Mouse (Mus musculus) forebrain, embryonic 14.5 days (tissue): ENCODE measurements at regions not wholly inside any gene's neighbourhood (a gene's known extent, or its start where the extent isn't known, plus 50 kb on each side); places are given as distances from the start of the nearest gene placed in this dataset.
A peak's percentile ranks its signal among the peaks of the same experiment; 100 is the strongest.

Experiments used
- ATAC-seq: fragments of 200-750 bp; cut with Nextera tagmentation; 2 replicates; pipeline ENCODE4 v1.8.0; 2017; ENCODE audit warnings: mild to moderate bottlenecking, moderate library complexity
- DNase-seq: peaks from one replicate; pipeline ENCODE4 v3.0.0-alpha.2; 2015; ENCODE audit warnings: low spot score
- H3K27ac ChIP-seq: fragments of 300-500 bp; sonication (generic); 2 replicates; pipeline ENCODE4 v1.5.1; 2014; ENCODE audit warnings: low read depth, mild to moderate bottlenecking, control low read depth, low read length, moderate library complexity
- H3K27me3 ChIP-seq: fragments of 300-500 bp; sonication (generic); replicated peaks from 2 replicates; pipeline ENCODE4 v1.6.1; 2014; ENCODE audit warnings: low read length, control low read depth, mixed read lengths; ENCODE audit not compliant: control insufficient read depth, insufficient read depth
- H3K36me3 ChIP-seq: fragments of 300-500 bp; sonication (generic); 2 replicates; pipeline ENCODE4 v1.6.1; 2014; ENCODE audit warnings: low read length, control low read depth; ENCODE audit not compliant: control insufficient read depth, insufficient read depth
- H3K4me1 ChIP-seq: fragments of 300-500 bp; sonication (generic); 2 replicates; pipeline ENCODE4 v1.6.1; 2014; ENCODE audit warnings: antibody characterized with exemption, low read length, control low read depth; ENCODE audit not compliant: control insufficient read depth, insufficient read depth
- H3K4me2 ChIP-seq: fragments of 300-500 bp; sonication (generic); 2 replicates; pipeline ENCODE4 v1.6.1; 2014; ENCODE audit warnings: mild to moderate bottlenecking, control low read depth, low read length
- H3K4me3 ChIP-seq: fragments of 300-500 bp; sonication (generic); 2 replicates; pipeline ENCODE4 v1.5.1; 2014; ENCODE audit warnings: low read depth, low read length, control low read depth
- H3K9ac ChIP-seq: fragments of 300-500 bp; sonication (generic); 2 replicates; pipeline ENCODE4 v1.6.1; 2014; ENCODE audit warnings: mild to moderate bottlenecking, low read length, control low read depth, moderate library complexity
- H3K9me3 ChIP-seq: fragments of 300-500 bp; sonication (generic); replicated peaks from 2 replicates; pipeline ENCODE4 v1.6.1; 2016; ENCODE audit warnings: low read length, control low read depth, mixed read lengths; ENCODE audit not compliant: control insufficient read depth
- WGBS: fragments of 180-500 bp; shearing (Covaris S2); extraction: QIAGEN DNeasy Blood & Tissue Kit; methylation state at CpG from one replicate; pipeline ENCODE4 v1.1.7; 2014; 5-methylcytosine and 5-hydroxymethylcytosine counted together

GRCm38 (mm10) chr1:57218616-57219015, 158.8 kb upstream of the 1700066M21Rik start:
- no peak overlapping the region for H3K4me2 ChIP-seq
- H3K9me3 ChIP-seq, result no peaks in the 10 kb centered on the region
- no peak overlapping the region for H3K4me3 ChIP-seq
- 2% methylated on average over 3 of the region's 3 CpGs for WGBS
- DNase-seq (no peak), ATAC-seq (peak; percentile 68)
- peak overlapping the region; percentile 61 for H3K27ac ChIP-seq
- H3K4me1 ChIP-seq, result peaks cover 22% of the 10 kb centered on the region
- no peak overlapping the region for H3K9ac ChIP-seq
- no peaks in the 10 kb centered on the region for H3K27me3 ChIP-seq
- no peaks in the 10 kb centered on the region for H3K36me3 ChIP-seq

- H3K4me3 ChIP-seq, result no peak overlapping the region
- no peaks in the 10 kb centered on the region for H3K4me1 ChIP-seq
- peak overlapping the region; percentile 23; the same call in 1 of the 2 replicates for H3K4me2 ChIP-seq
- H3K27ac ChIP-seq, result peak overlapping the region; percentile 55; the same call in 1 of the 2 replicates
- peak; percentile 88 for DNase-seq
- H3K27me3 ChIP-seq, result no peaks in the 10 kb centered on the region
- no peak overlapping the region for H3K9ac ChIP-seq
- 53% methylated on average over 10 of the region's 10 CpGs for WGBS
- H3K36me3 ChIP-seq, result no peaks in the 10 kb centered on the region
- ATAC-seq, result peak; percentile 89
- no peaks in the 10 kb centered on the region for H3K9me3 ChIP-seq
Measured at GRCm38 (mm10) chr1:57224425-57225104, 152.9 kb upstream of the 1700066M21Rik start.

GRCm38 (mm10) chr1:57243607-57244408, 133.6 kb upstream of the 1700066M21Rik start:
- Histone ChIP-seq H3K4me1 (no peaks in the 10 kb centered on the region), H3K9ac (no peak overlapping the region), H3K27me3 (no peaks in the 10 kb centered on the region), H3K36me3 (no peaks in the 10 kb centered on the region), H3K9me3 (no peaks in the 10 kb centered on the region), H3K4me3 (no peak overlapping the region), H3K4me2 (no peak overlapping the region), H3K27ac (no peak overlapping the region)
- no peak for ATAC-seq
- no peak for DNase-seq
- WGBS, result 41% methylated on average over 6 of the region's 6 CpGs

- Histone ChIP-seq H3K9me3 (no peaks in the 10 kb centered on the region), H3K36me3 (no peaks in the 10 kb centered on the region), H3K4me3 (no peak overlapping the region), H3K27me3 (no peaks in the 10 kb centered on the region), H3K27ac (no peak overlapping the region), H3K9ac (no peak overlapping the region), H3K4me2 (no peak overlapping the region), H3K4me1 (no peaks in the 10 kb centered on the region)
- ATAC-seq, result no peak
- no peak for DNase-seq
- WGBS, result 57% methylated on average over 7 of the region's 7 CpGs
Measured at GRCm38 (mm10) chr1:57259626-57260025, 117.8 kb upstream of the 1700066M21Rik start.

- Histone ChIP-seq H3K4me2 (peak overlapping the region; percentile 15; the same call in 1 of the 2 replicates), H3K36me3 (no peaks in the 10 kb centered on the region), H3K27me3 (no peaks in the 10 kb centered on the region), H3K27ac (peak overlapping the region; percentile 65), H3K4me1 (peaks cover 16% of the 10 kb centered on the region; the same call in 1 of the 2 replicates), H3K9me3 (no peaks in the 10 kb centered on the region), H3K9ac (no peak overlapping the region), H3K4me3 (no peak overlapping the region)
- ATAC-seq (peak; percentile 67), DNase-seq (peak; percentile 76)
- 20% methylated on average over 12 of the region's 12 CpGs for WGBS
Measured at GRCm38 (mm10) chr1:57265012-57265760, 112.2 kb upstream of the 1700066M21Rik start.

- ATAC-seq, result peak; percentile 47; the same call in 1 of the 2 replicates
- Histone ChIP-seq H3K4me3 (no peak overlapping the region), H3K4me1 (peaks cover 16% of the 10 kb centered on the region; the same call in 1 of the 2 replicates), H3K9me3 (no peaks in the 10 kb centered on the region), H3K27ac (no peak overlapping the region), H3K27me3 (no peaks in the 10 kb centered on the region), H3K36me3 (no peaks in the 10 kb centered on the region), H3K4me2 (no peak overlapping the region), H3K9ac (no peak overlapping the region)
- 16% methylated on average over 4 of the region's 4 CpGs for whole genome bisulfite sequencing
- DNase-seq, result peak; percentile 64
Measured at GRCm38 (mm10) chr1:57266695-57267094, 110.7 kb upstream of the 1700066M21Rik start.

GRCm38 (mm10) chr1:57267851-57268250, 109.6 kb upstream of the 1700066M21Rik start:
- no peak overlapping the region for H3K27ac ChIP-seq
- WGBS, result 79% methylated on average over 2 of the region's 2 CpGs
- no peak for ATAC-seq

GRCm38 (mm10) chr1:57269679-57270354, 107.6 kb upstream of the 1700066M21Rik start:
- DNase-seq (peak; percentile 86), ATAC-seq (peak; percentile 79)
- Histone ChIP-seq H3K4me2 (no peak overlapping the region), H3K4me3 (no peak overlapping the region), H3K4me1 (peaks cover 16% of the 10 kb centered on the region; the same call in 1 of the 2 replicates), H3K9ac (no peak overlapping the region), H3K27me3 (no peaks in the 10 kb centered on the region), H3K9me3 (no peaks in the 10 kb centered on the region), H3K36me3 (no peaks in the 10 kb centered on the region), H3K27ac (no peak overlapping the region)
- 40% methylated on average over 13 of the region's 13 CpGs for WGBS

More at GRCm38 (mm10) chr1:57267851-57268250, 109.6 kb upstream of the 1700066M21Rik start:
- no peak for DNase-seq
- Histone ChIP-seq H3K27me3 (no peaks in the 10 kb centered on the region), H3K9me3 (no peaks in the 10 kb centered on the region), H3K4me2 (no peak overlapping the region), H3K9ac (no peak overlapping the region), H3K36me3 (no peaks in the 10 kb centered on the region), H3K4me1 (peaks cover 16% of the 10 kb centered on the region; the same call in 1 of the 2 replicates), H3K4me3 (no peak overlapping the region)
